Mouse (Mus musculus) mouse embryonic stem cell (cell line): ENCODE data around the gene Adgra1.

Source experiments
- in situ Hi-C, 2 experiments: fragments of 300-500 bp; cut with MboI; formaldehyde crosslinking; loops; 1 replicate in 1 of 2; 3 replicates in 1 of 2; pipeline ENCODE4 v1.14.3; 2019 to 2020; ENCODE audit warnings: low sequenced_read_pairs in 2 of 2, low pct_unique_long_range_greater_than_20kb in 1 of 2, mixed read lengths in 1 of 2; ENCODE audit not compliant: unreplicated experiment in 1 of 2

Gene Adgra1

DNA sequence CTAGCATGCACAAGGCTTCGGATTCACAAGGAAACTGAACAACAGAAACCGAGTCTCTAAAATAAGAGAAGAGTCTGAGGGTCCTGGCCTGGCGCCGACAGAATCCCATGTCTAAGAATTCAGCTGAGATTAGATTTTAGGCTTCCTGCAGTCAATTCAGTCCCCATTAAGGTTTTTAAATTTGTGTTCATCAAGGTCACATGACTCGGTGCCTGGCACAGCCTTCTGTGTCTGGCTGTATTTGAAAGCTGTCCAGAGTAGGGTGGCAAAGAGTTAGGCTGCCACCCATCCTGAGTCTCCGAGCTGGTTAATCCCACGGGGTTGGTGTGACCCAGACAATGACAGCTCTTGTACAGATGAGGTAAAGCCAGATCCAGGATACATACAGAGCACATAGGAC, 62.8 kb downstream of the Adgra1 start:
- in situ Hi-C loops, result loop anchor here in 1 of 2 experiments (5.0 kb wide), 1 partner anchor 96 kb away; the partner anchor contains the start of gene Adam8

DNA sequence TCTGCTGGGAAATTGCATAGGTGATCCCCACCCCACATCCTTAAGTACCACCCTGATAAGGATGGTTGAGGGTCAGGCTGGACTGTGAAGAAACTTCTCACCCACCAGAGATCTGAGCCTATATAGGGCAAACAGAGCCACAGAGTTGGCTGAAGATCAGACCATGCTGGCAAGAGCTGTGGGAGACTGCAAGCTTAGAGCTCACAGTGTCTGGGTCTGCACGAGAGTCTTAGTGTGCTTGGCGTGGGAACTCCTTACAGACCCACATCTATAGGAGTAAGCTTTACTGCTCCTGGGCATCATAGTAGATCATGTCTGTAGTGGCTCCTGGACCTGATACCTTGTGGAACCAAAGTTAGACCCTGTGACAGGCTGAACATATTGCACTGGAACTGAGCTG, 64.6 kb downstream of the Adgra1 start:
- in situ Hi-C loops, result loop anchor here in 1 of 2 experiments (5.0 kb wide), 1 partner anchor 94 kb away; the partner anchor contains the start of gene Adam8

DNA sequence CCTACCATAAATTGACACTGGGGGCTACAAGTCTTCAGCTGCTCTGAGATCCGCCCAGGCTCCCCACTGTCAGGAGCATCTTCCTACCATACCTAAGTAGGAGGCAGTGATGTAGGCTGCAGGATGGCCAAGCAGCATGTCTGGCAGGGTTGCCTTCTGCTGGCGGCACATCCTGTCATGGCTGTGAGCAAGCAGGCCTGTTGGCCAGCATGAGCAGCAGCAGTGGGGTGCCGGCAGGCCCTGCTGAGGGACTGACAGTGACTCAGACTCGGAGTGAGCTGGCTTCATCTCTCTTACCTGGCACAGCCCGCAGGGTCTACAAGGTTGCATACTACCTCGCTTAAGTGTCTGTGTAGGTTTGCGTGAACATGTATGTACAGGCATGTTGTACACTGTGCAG, 65.5 kb downstream of the Adgra1 start:
- in situ Hi-C loops, result loop anchor here in 1 of 2 experiments (5.0 kb wide), 1 partner anchor 93 kb away; the partner anchor contains the start of gene Adam8

DNA sequence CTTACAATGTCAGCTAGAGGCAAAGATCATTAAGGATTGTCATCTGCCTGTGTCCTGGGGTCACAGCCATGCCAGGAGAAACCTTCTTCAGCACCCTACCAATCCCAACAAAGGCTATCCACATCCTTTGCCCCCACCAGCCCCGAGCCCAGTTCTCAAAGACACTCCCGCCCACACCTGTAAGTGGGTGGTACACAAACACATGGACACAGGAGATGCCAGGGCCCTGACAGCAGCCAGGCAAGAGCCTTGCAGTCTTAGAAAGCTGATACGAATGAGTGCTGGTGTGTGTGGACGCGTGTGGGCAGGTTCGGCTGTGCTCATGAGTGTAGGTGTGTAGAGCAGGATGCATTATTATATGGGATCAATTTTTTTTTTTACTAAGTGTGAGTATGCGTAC, 66.5 kb downstream of the Adgra1 start:
- in situ Hi-C loops, result loop anchor here (10.0 kb wide), 1 partner anchor 164 kb away; no protein-coding TSS in a partner anchor

DNA sequence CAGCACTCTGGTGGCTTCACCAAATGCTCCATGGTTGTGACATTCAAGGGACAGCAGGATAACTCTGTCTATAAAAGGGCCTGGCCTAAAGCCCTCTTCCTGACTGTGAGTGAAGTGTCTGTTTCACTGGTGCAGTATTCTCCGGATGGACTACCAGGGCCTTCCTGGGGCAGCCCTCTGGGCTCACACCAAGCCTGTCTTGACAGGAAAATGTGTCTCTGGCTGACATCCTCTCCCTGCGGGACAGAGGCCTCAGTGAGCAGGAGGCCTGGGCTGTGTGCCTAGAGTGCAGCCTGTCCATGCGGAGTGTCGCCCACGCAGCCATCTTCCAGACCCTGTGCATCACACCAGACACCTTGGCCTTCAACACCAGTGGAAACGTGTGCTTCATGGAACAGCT, 66.9 kb downstream of the Adgra1 start:
- in situ Hi-C loops, result loop anchor here (10.0 kb wide), 1 partner anchor 164 kb away; no protein-coding TSS in a partner anchor

DNA sequence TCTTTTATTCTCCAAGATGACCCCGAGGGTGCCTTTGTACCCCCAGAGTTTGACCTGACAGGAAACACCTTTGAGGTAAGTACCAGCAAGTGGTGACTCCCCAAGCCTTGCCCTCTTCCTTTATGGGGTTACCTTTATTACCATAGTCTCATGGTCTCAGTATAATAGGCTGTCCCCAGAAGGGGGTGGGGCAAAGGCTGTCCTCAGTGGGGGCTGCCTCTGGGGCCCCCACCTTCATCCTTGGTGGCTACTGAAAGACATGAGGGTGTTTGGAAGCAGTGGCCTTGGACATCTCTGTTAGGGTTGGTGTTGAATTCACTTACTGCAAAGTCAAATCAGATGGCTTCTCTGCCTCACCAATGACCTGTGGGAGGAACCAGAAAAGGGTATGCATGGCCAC, 68.0 kb downstream of the Adgra1 start:
- in situ Hi-C loops, result loop anchor here (10.0 kb wide), 1 partner anchor 163 kb away; no protein-coding TSS in a partner anchor

DNA sequence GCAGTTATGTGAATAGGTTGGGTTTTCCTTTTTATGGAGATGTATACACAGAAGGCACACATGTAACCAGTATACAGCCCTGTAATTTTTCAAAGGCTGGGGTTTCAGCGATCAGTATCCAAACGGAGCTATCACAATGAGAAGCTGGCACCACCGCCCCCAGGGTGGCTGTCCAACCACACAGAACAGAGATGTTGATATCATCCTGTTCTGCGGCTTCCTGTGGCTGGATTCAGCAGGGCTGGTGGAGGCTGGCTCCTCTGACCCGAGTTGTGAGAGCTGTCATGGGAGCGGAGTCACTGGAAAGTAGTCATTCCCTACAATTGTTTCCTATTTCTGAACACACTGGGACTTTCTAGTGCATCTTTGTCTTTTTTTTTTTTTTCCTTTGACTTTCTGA, 71.3 kb downstream of the Adgra1 start:
- in situ Hi-C loops, result loop anchor here (5.0 to 10.0 kb wide), 2 partner anchors 92 to 160 kb away; no protein-coding TSS in a partner anchor

DNA sequence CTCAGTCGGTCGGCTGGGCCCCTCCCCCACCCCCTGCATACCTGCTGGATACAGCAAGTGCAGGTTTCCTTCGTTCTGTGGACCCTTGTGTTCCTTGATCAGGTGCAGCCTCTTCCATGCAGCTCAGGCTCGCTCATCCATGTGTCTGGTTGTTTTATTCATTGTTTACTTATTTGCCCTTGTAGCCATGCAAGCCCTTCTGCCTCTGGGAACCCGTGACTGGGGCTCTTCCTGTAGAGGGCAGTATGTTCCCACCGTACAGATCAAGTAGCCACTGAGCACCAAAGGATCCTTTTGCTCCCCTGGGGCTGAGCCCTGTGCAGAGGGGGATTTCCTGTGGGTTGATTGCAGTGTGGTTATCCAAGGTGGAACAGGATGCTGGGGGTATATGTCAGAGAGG, 71.7 kb downstream of the Adgra1 start:
- in situ Hi-C loops, result loop anchor here (5.0 to 10.0 kb wide), 2 partner anchors 92 to 159 kb away; no protein-coding TSS in a partner anchor

DNA sequence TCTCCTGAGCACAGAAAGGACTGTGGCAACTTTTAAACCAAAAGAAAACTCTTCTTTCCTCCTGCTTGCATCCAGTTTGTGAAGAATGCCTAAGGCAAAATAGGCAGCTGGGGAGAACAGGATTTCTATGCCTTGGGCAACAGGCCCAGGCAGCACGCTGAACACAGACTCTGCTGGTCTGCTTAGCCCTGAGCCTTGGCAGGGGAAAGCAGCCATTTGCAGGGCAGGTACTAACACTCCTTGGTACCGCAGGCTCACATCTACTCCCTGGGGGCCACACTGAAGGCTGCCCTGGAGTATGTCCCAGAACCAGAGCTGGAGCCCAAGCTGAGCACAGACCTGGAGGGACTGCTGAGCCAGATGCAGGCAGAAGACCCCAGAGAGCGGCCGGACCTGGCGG, 74.2 kb downstream of the Adgra1 start:
- in situ Hi-C loops, result loop anchor here (5.0 to 10.0 kb wide), 2 partner anchors 89 to 157 kb away; no protein-coding TSS in a partner anchor

DNA sequence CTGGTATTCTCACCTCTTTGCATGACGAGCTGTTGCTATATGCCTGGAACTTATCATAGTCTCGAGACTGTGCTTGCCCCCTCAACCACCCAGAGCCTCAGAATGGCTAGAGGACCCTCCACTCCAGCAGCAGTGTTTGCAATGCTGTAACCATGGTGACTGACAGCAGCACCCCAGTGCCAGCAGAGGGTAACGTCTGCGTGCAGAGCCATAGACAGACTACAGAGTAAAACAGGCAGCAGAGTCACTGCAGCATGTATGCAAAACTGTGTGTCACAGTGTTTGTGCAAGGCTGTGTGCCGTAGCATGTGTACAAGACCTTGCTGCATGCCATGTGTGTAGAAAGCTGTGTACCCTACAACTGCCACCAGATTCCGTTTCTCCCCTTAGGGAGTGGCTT, 75.5 kb downstream of the Adgra1 start:
- in situ Hi-C loops, result loop anchor here (5.0 to 10.0 kb wide), 2 partner anchors 88 to 155 kb away; no protein-coding TSS in a partner anchor

DNA sequence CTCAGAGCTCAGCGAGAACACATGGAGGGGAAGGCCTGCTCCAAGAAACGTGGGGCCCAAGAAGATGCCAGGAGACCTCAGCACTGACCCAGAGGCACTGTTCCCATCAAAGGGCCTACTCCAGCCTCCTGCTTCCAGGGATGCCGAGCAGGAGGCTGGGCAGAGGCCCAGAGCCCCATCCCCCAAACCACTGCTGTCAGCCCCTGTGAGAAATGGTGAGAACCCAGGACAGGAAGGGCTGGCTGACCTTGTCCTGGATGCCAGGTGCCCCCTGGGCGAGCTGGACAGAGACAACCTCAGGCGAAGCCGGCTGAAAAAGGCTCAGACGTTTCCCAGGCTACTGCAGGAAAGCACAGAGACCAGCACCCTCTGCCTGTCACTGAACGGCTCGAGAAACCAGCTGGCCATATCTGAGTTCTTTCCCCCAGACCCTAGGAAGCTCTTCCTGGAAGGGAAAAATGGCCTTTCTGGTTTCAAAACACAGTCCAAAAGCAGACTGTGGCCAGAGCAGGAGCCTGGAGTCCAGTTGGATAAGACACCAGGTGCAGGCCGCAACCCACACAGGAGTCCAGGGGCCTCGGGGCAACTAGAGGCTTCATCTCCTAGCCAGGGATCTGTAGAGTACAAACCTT, 76.3 kb downstream of the Adgra1 start:
- in situ Hi-C loops, result no loop called here

DNA sequence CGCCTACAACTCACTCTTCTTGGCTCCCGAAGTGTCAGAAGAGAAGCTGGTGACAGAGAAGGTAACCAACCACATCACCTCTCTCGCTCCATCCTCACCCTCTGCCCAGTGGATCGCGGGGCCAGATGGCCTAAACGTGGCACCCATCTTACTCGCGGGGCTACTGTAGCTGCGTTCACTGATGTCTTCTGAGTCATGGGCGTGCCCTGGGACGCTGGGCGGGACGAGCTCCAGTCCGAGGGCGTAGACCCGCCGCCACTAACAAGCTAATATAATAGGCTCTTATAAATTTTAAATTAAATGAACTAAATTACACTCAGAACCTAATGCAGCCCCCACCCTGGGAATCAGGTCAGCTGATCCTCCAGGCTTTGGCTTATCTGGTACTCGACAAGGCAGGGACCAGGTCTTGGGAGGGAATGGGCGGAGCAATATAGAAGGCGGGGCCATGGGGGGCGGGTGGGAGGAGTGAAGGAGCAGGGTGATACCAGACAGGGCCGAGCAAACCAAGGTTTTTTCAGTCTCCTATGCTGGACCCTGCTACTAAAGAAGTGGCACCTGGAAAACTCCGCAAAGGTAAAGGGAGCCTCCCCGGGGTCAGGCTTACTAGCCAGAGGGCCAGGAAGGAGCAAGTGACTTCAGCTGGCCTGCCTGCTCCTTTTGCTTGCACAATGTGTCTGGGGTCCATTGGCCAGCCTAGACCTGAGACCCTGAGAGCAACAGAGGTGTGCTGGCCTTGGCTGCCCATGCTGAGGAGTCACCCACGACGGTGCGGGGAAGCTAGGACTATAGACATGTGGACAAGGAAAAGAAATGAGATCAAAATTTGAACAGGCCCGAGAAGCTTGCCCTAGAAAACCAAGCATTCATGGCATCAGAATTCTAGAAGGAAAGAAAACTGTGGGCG, 80.4 kb downstream of the Adgra1 start:
- in situ Hi-C loops, result no loop called here

DNA sequence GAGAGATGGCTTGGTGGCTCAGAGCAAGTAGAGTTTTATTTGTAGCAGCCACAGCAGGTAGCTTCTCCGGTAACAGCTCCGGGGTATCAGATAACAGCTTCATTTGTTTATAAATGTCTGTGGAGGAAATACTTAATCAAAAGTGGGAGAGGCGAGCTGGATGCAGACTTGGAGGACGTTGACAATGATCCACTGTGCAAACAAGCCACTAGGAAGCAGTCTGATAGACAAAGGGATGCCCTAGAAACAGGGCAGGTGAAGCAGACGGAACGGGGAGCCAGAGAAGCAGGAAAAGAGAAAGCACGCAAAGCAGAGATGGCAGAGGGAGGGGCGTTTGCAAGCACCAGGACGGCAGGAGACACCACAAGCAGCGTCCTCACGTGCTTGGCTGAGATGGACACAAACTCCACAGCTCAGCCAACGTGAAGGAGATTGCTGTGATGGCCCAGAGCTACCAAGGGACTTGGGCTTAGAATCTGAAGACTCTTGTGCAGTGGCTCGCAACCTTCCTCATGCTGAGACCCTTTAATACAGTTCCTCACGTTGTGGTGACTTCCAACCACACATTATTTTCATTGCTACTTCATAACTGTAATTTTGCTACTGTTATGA, 81.8 kb downstream of the Adgra1 start:
- in situ Hi-C loops, result no loop called here

DNA sequence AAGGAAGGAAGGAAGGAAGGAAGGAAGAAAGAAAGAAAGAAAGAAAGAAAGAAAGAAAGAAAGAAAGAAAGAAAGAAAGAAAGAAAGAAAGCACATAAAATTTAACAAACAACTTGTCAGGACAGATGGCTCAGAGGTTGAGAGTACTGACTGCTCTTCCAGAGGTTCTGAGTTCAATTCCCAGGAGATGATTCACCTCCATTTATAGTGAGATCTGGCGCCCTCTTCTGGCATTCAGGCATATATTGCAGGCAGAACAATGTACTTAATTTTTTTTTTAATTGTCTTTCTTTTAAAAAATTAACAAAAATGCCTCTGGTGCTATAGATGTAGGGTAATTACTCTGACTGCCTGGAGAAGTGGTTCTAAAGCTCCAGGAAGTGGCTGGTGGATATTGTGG, 82.4 kb downstream of the Adgra1 start:
- in situ Hi-C loops, result no loop called here

DNA sequence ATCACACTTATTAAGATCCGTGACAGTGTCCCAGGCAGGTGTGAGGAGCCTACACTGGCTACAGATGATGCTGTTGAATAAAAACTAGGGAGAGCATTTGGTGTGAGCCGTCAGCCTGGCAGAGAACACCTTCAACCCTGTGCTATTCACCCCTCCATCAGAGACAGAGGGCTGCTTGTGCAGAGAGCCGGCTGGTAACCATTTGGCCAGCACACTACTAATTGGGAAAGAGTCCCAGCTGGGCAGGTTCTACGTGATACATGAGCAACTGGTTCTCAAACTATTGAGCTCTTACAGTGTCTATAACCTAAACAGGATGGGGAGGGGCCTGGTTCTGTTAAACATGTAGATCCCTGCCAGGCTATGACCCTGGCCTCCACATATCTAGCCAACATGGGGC, 84.3 kb downstream of the Adgra1 start:
- in situ Hi-C loops, result no loop called here
